Mouse (Mus musculus) ES-Bruce4 (cell line): Measurements from ENCODE around the gene Atp8b5.

ENCODE experiments used
- CTCF ChIP-seq: IDR thresholded peaks from one replicate; pipeline ENCODE4 v1.8.1; 2011; ENCODE audit warnings: low read depth, low read length
- EP300 ChIP-seq: IDR thresholded peaks from 2 replicates; pipeline ENCODE4 v1.6.1; 2011; ENCODE audit warnings: low read depth, low read length; ENCODE audit not compliant: insufficient read depth
- POLR2A ChIP-seq: IDR thresholded peaks from one replicate; pipeline ENCODE4 v1.8.1; 2011; ENCODE audit warnings: low read length; ENCODE audit not compliant: insufficient read depth

- TF ChIP-seq POLR2A (no peak), CTCF (no peak), EP300 (no peak)
Measured at GRCm38 (mm10) chr4:43349206-43349605, 82.2 kb downstream of the Atp8b5 start.
